Mouse (Mus musculus) ES-E14 (cell line): Measurements from ENCODE around the gene Rufy4. TPM values are rescaled to one million over a fixed set of nuclear protein-coding genes. Genes with fewer than 3 reads are reported as not detected.

Source experiments
- DNase-seq: peaks from one replicate; pipeline ENCODE4 v3.0.0-alpha.2; 2013; ENCODE audit warnings: low read depth, low spot score
- H3K27ac ChIP-seq: 2 replicates; pipeline ENCODE4 v1.5.1; 2012; ENCODE audit warnings: low read depth, mild to moderate bottlenecking, low read length, moderate library complexity, mixed read lengths; ENCODE audit not compliant: poor library complexity, insufficient read depth, severe bottlenecking
- H3K36me3 ChIP-seq: 2 replicates; pipeline ENCODE4 v1.6.1; 2012; ENCODE audit warnings: mild to moderate bottlenecking, low read length, moderate library complexity, mixed read lengths; ENCODE audit not compliant: control insufficient read depth, poor library complexity, insufficient read depth, severe bottlenecking
- H3K4me1 ChIP-seq, 2 experiments: fragments of 150-350 bp in 1 of 2; sonication (generic) in 1 of 2; 2 replicates each; pipeline ENCODE4 v1.6.1; 2012; ENCODE audit warnings: low read length in 2 of 2, mild to moderate bottlenecking in 1 of 2, mixed read lengths in 1 of 2; ENCODE audit not compliant: control insufficient read depth in 2 of 2, insufficient read depth in 2 of 2, poor library complexity in 1 of 2
- H3K4me3 ChIP-seq, 2 experiments: fragments of 150-350 bp in 1 of 2; sonication (generic) in 1 of 2; 2 replicates each; pipeline ENCODE4 v1.5.1; 2012; ENCODE audit warnings: low read length in 2 of 2, low read depth in 1 of 2, mild to moderate bottlenecking in 1 of 2, mixed read lengths in 1 of 2; ENCODE audit not compliant: insufficient read depth in 1 of 2, poor library complexity in 1 of 2, severe bottlenecking in 1 of 2
- H3K9ac ChIP-seq: 2 replicates; pipeline ENCODE4 v1.6.1; 2012; ENCODE audit warnings: low read depth, mild to moderate bottlenecking, low read length, mixed read lengths; ENCODE audit not compliant: poor library complexity, insufficient read depth, severe bottlenecking
- H3K9me3 ChIP-seq: fragments of 150-350 bp; sonication (generic); 2 replicates; pipeline ENCODE4 v1.6.1; 2012; ENCODE audit warnings: low read depth, mild to moderate bottlenecking, low read length; ENCODE audit not compliant: control insufficient read depth, insufficient read depth
- CHD2 ChIP-seq: IDR thresholded peaks from 2 replicates; pipeline ENCODE4 v1.6.1; 2014; ENCODE audit warnings: mild to moderate bottlenecking, low read depth, low read length, inconsistent platforms
- HCFC1 ChIP-seq: IDR thresholded peaks from 2 replicates; pipeline ENCODE4 v1.6.1; 2012; ENCODE audit warnings: low read length, inconsistent platforms, borderline replicate concordance; ENCODE audit not compliant: insufficient read depth
- MAFK ChIP-seq: IDR thresholded peaks from 2 replicates; pipeline ENCODE4 v1.6.1; 2014; ENCODE audit warnings: mild to moderate bottlenecking, low read depth, low read length, inconsistent platforms; ENCODE audit not compliant: insufficient read depth
- ZC3H11A ChIP-seq: IDR thresholded peaks from 2 replicates; pipeline ENCODE4 v1.6.1; 2012; ENCODE audit warnings: low read depth, mild to moderate bottlenecking, inconsistent platforms, low read length, borderline replicate concordance
- ZNF384 ChIP-seq: IDR thresholded peaks from 2 replicates; pipeline ENCODE4 v1.6.1; 2012; ENCODE audit warnings: low read depth, low read length, inconsistent platforms
- in situ Hi-C, 2 experiments: fragments of 600-800 bp; cut with MboI; formaldehyde crosslinking; loops; one replicate each; pipeline ENCODE4 v1.15.1; 2025; ENCODE audit warnings: low sequenced_read_pairs in 2 of 2, inconsistent platforms in 1 of 2; ENCODE audit not compliant: unreplicated experiment in 2 of 2
- total RNA-seq: library from RNA; depleted of rRNA; stranded (reverse); fragments of 300-350 nt; gene quantifications from 2 replicates; pipeline ENCODE4 v1.2.3, GENCODE M21; 2012

The Rufy4 gene
- total RNA-seq, 1 experiment: not detected

GRCm38 (mm10) chr1:74099001-74099435 is 26.3 kb upstream of the Rufy4 start:
- no peak overlapping the region for H3K27ac ChIP-seq

DNA sequence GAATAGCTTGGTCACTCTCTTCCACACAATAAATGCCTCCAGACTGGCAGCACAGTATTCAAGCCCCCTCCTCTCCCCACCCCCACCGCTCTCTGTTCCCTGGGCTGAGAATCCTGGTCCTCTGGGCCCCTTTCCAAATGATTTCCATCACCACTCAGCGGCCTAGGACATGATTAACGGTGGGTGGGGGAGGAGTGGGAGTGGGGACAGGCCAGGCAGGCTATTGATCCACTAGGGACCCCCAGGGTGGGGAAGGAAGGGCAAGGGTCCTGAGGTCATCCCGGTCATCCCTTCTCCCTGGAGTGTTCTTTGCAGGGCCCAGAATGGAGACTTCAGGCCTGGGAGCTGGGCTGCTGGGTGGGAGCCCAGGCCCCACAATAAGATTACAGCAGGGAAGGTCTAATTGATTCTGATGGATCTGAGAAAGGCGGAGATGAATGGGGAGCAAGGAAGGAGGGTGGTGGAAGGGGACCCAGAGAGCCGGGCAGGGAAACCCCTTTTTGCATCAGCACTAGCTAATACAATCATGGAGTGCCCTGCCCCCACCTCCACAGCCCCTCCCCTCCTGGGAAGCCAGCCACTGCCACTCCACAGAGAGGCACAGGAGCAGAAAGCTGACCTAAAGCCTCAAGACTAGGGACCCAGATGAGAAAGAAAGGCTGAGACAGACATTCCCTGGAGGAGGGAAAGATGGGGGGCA is 21.5 kb upstream of the Rufy4 start:
- peaks cover 0 to 17% of the 10 kb centered on the region in 2 experiments; a peak in 3 of 4 replicates for H3K4me1 ChIP-seq
- H3K36me3 ChIP-seq: no peaks in the 10 kb centered on the region
- H3K9ac ChIP-seq: no peak overlapping the region
- in situ Hi-C loops: no loop called here
- H3K9me3 ChIP-seq: no peaks in the 10 kb centered on the region
- no peak overlapping the region for H3K27ac ChIP-seq
- no peak for TF ChIP-seq ZNF384
- TF ChIP-seq HCFC1: no peak
- no peak for TF ChIP-seq MAFK
- no peak for TF ChIP-seq CHD2
- TF ChIP-seq ZC3H11A: no peak
- no peak overlapping the region for H3K4me3 ChIP-seq
- no peak for DNase-seq

More at GRCm38 (mm10) chr1:74099001-74099435, 26.3 kb upstream of the Rufy4 start:
- Histone ChIP-seq H3K4me1 (peaks cover 0 to 17% of the 10 kb centered on the region in 2 experiments; a peak in 3 of 4 replicates), H3K36me3 (no peaks in the 10 kb centered on the region), H3K9me3 (no peaks in the 10 kb centered on the region), H3K4me3 (peak overlapping the region; percentile 64 to 87), H3K9ac (no peak overlapping the region)
- in situ Hi-C loops: no loop called here
- no peak for DNase-seq
- TF ChIP-seq ZC3H11A: no peak
- no peak for TF ChIP-seq MAFK
- TF ChIP-seq HCFC1: no peak
- TF ChIP-seq CHD2: no peak
- no peak for TF ChIP-seq ZNF384

GRCm38 (mm10) chr1:74105660-74106059 is 19.7 kb upstream of the Rufy4 start:
- H3K36me3 ChIP-seq: no peaks in the 10 kb centered on the region
- H3K4me3 ChIP-seq: no peak overlapping the region
- no peaks in the 10 kb centered on the region for H3K9me3 ChIP-seq
- in situ Hi-C loops: no loop called here
- peaks cover 5 to 23% of the 10 kb centered on the region in 2 experiments; a peak in 3 of 4 replicates for H3K4me1 ChIP-seq
- no peak overlapping the region for H3K27ac ChIP-seq
- DNase-seq: no peak
- TF ChIP-seq MAFK: no peak
- H3K9ac ChIP-seq: no peak overlapping the region

DNA sequence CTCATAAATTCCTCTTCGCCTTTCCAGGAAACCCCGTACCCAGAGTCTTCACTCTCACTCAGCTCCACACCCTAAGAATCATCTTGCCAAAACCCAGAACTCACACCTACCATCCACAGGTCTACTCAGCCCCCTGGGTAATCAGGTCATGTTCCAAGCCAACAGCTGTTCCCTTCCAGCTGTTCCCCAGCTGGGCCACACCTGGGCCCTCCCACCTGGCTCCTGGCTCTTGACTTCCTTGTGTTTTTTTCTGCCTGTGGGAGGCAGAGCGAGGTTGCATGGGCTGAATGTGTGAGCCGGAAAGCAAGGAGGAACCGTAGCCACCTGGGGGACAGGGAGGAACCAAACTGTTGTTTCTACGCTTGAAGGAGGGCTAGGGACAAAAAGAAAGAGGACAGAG is 19.1 kb upstream of the Rufy4 start:
- in situ Hi-C loops: no loop called here
- no peak overlapping the region for H3K9ac ChIP-seq
- H3K27ac ChIP-seq: no peak overlapping the region
- peaks cover 5 to 25% of the 10 kb centered on the region in 2 experiments; a peak in 3 of 4 replicates for H3K4me1 ChIP-seq
- H3K36me3 ChIP-seq: no peaks in the 10 kb centered on the region
- H3K9me3 ChIP-seq: no peaks in the 10 kb centered on the region
- H3K4me3 ChIP-seq: no peak overlapping the region
- no peak for DNase-seq
- TF ChIP-seq MAFK: no peak
- TF ChIP-seq CHD2: no peak
- no peak for TF ChIP-seq ZNF384
- no peak for TF ChIP-seq ZC3H11A
- TF ChIP-seq HCFC1: no peak
